Mouse (Mus musculus): ENCODE results near the gene Agrn. TPM values are rescaled to one million over a fixed set of nuclear protein-coding genes. Genes with fewer than 3 reads are reported as not detected.
"Not testable (repeated sequence)": the region's sequence is repeated elsewhere in the genome, so short reads cannot be mapped to it uniquely, and the experiment has no call there.

Gene Agrn
- polyA plus RNA-seq, 1 experiment: 50.8 TPM

DNA sequence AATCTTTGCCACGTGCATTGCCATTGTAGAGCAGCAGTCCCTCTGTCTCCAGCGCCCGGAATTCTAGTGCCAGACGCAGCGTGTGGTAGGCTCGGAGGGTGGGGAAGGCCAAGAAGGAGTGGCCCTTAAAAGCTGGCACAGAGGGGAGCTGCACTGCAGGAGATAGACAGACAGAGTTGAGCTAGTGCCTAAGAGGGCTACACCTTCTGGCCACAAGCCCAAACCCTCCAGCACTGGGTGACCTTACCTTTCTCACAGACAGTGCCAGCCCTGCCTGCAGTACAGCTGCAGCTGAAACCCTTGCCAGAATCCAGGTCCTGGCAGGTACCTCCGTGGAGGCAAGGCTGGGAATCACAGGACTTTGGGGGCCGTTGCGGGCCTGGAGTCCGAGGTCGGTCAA lies 25.5 kb downstream of the Agrn start:
- no peak for DNase-seq (ENCODE audit: low read depth, low spot score)
- 93% methylated on average over 11 of the region's 11 CpGs for WGBS

DNA sequence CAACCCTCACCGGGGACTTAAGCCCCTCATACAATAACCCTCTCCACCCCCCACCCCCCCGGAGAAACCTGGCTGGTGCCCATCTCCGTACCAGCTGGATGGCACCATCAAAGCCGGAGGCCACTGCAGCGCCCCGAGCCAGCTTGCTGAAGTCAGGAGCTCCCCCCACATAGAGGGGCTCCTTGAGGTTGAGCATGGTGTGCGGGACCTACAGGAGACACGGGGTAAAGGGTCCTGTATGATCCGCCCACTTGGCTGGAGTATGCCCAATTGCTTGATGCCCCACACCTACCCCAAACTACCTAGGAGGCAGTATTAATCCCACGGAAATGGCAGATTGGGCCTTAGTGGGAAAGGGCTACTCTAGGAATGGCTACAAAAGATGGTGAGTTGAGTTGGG lies 28.2 kb downstream of the Agrn start:
- DNase-seq (ENCODE audit: low read depth, low spot score): no peak
- WGBS: 96% methylated on average over 10 of the region's 10 CpGs

DNA sequence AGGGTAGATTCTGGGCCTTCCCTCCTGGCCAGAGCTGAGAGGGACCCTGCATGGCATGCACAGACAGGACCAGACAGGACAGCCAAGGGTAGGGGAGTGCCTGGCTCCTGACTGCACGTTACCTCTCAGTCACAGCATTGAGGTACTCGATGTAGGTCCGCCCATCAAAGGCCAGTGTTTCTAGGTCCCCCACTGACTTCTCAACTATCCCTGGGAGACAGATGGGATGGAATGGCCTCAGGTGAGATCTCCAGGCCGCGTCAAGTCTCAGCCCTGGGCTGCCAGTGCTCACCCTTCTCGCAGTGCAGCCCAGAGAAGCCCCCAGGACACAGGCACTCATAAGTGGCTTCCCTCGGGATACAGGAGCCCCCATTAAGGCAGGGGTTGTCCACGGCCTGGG lies 28.7 kb downstream of the Agrn start:
- 94% methylated on average over 8 of the region's 8 CpGs for WGBS
- no peak for DNase-seq (ENCODE audit: low read depth, low spot score)

DNA sequence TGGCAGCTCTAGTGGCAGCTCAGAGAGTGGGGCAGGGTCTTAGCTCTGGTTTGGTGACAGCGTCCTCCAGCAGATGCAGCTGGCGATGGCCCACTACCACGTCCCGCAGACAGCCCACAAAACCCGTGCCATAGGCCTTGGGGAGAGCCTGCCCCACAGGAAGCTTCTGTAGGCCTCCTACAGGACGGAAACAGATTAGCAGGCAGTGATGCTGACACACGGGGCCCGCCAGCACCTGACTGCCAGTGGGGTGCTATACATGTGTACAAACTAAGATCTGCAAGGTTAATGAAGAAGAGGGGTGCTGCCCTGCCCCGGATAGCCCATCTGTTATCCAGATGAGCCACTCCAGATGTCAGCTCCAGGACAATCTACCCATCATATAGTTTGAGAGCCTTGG lies 30.8 kb downstream of the Agrn start:
- no peak for DNase-seq (ENCODE audit: low read depth, low spot score)
- WGBS: 89% methylated on average over 9 of the region's 9 CpGs

DNA sequence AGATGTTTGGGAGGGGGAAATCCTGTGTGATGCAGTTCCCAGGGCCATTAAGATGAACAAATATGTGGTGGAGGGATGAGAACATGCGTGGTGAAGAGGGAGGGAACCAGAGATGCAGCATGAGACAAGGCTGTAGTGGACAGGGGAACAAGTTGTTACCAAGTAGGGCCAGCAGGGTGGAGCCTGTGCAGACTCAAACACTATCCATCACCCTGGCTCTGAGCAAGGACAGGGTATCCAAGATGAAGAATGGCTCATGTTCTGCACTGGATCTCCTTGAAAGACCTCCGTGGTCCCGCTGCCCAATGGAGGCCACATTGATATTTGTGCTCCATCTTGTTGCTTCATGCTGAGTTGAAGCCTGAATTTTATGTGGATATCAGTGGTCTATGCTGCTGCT lies 42.5 kb downstream of the Agrn start:
- WGBS: 91% methylated on average over 3 of the region's 3 CpGs
- no peak for DNase-seq (ENCODE audit: low read depth, low spot score)

DNA sequence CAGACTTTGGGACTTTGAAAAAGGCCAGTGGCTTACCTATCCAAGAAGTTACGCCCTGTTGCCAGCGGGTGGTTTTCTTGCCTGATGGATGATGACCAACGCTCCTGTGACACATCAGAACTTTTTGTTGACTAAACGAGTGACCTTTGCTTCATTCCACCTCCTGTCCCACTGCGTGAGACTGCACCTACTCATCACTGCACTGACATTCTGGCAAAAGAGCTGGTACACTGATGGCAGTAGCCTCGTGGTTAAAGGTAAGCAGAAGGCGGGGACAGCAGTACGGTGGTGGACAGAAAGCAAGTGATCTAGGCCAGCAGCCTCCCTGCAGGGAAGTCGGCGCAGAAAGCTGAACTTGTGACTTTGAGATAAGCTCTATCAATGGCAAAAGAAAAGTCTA lies 46.4 kb downstream of the Agrn start:
- DNase-seq (ENCODE audit: low read depth, low spot score): not testable (repeated sequence)
- WGBS: 61% methylated on average over 10 of the region's 10 CpGs

DNA sequence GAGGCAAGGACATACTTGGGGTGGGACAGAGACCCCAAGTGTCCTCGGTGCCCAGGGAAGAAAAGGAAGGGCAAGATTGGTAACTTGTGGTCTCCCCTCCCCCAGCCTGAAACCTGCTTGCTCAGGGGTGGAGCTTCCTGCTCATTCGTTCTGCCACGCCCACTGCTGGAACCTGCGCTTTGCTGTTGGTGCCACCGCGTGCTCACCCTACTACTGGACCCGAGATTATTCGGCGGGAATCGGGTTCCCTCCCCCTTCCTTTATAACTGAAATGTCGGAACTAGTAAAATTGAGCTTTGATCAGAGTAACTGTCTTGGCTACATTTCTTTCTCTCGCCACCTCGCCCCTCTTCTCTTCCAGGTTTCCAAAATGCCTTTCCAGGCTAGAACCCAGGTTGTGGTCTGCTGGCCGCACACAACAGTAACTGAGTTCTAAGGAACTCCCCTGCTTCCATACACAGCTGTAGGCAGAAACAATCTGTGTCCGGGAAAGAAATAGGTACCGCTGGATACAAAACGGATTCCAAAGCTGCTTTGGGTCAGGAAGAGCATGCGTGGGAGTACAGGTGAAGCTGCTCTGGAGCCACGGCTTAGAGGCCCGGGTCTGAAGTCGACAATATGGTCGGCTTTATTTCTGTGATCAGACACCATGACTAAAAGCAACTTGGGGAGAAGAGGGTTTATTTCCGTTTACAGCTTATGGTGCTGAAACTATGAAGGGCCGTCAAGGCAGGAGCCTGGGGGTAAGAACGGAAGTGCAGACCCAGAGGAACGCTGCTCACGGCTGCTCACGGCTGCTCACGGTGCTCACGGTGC lies 60.8 kb downstream of the Agrn start:
- no peak for DNase-seq (ENCODE audit: low read depth, low spot score)
- 92% methylated on average over 30 of the region's 30 CpGs for WGBS

DNA sequence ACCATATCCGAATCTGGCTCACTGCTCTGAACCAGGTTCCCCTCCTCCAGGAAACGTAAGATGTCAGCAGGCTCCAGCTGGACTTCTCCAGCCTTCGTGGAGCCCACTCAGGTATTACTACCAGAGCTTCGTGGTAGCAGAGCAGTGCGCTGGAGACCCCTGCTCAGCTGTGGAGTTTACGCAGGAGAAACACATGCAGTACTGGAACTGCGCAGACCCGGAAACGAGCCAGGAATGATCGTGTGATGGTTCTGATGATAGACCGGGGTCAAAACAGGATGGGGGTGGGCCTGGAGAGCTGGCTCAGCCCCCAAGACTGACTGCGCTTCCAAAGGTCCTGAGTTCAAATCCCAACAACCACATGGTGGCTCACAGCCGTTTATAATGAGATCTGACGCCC lies 61.5 kb downstream of the Agrn start:
- 92% methylated on average over 14 of the region's 14 CpGs for WGBS
- no peak for DNase-seq (ENCODE audit: low read depth, low spot score)

DNA sequence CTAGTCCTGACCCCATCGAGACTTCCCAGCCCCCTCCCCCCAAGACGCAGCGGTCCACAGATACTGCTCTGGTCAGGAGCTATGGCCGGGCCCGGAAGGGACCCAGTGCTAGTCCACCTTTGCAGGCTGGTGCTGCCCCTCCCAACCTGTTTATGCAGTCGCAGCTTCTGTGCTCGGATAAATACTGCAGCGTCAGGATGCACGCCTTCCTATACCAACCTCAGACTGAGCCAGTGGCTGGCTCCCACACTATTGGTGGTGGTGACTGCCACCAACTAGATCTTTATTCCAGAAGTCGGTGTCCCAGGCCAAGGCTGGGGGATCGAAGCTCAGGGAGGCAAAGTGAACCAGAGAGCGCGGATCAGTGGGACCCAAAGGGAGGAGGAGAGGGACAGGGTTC lies 62.2 kb downstream of the Agrn start:
- no peak for DNase-seq (ENCODE audit: low read depth, low spot score)
- 89% methylated on average over 13 of the region's 13 CpGs for WGBS

DNA sequence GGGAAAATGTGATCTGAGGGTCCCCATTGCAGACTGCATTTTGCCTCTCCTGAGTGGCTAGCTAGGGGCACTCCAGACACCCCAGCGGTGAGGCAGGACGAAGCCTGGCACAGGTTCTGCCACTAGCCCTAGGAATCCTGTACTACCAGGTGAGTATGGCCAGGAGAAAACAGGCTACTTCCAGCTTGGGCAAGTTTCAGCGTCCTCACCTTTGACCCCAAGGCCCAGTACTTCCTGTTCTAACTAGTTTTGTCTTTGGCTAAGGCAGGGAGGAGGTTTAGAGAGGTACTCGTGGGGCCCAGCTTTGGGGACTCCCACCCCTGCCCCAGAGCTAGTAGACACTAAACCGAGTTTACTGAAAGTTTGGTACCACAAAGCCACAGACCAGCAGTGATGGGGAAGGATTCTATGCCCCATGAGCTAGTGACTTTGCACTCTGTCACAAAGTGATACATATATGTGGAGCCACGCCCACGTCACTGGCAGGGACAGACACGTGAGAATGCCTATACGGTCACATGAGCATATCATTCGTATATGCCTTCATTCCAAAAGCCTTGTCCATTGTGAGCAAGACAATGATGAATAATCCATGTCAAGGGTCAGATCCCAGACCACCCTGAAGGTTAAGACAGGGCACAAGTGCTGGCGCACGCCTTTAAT lies 63.2 kb downstream of the Agrn start:
- no peak for DNase-seq (ENCODE audit: low read depth, low spot score)
- WGBS: 47% methylated on average over 12 of the region's 12 CpGs

DNA sequence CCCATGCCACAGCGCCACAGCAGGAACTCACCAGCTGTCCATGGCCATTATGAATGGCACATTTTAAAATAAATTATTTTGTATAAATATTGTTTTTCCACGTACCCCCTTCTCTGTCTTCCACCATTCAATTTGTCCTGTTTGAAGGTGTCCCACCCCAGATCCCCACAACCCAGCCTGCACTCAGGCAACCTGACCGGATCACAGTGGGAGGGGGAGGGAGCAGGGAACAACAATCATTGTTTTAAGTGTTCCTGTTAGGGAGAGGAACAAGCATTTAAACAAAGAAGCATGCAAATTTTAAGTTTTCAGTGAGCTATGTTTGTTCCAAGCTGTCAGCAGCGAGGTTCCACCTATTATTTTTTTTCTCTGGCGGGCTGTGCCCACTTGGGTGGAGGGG lies 64.0 kb downstream of the Agrn start:
- no peak for DNase-seq (ENCODE audit: low read depth, low spot score)
- 71% methylated on average over 5 of the region's 5 CpGs for WGBS

DNA sequence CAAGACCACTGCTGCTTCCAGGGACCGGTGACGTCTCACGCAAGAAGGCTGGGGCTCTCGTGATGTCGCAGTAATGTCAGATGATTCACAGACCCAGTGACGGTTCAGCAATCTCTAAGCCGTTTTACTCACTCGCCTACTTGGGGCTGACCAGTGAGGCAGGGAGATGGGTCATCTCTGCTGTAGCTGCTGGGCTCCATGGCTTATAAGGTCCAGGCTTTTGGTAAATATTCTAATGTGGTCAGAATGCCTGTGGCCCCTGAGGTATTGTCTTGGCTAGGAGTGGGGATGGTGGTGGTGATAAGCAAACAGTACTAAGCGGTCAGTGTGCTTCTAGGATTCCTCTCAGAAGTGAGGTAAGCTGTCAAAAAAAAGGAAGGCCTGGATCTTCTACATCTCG lies 66.3 kb downstream of the Agrn start:
- DNase-seq (ENCODE audit: low read depth, low spot score): no peak
- WGBS: 88% methylated on average over 10 of the region's 10 CpGs

DNA sequence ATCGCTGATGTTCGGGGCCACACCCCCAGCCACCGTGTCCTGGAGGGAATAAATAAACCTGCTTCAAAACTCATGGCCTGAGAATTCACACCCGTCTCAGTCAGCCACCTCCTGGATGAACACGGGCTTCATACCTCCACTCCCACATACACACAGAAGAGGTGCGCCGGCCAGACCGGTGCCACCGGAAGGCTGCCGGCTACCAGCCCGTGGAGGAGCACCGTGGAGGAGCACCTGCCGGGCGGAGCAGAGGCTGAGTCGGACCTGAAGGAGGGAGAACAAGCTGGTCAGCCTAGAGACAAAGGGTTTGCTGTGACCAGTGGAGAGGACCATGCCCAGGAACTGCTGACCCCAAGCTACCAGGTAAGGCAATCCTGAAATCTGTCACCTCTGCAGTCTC lies 66.9 kb downstream of the Agrn start, which contains the start of gene Rnf223:
TSS of gene Rnf223 (plus strand) at position 78 of the 400 bp plus-strand sequence.
- WGBS: 37% methylated on average over 15 of the region's 15 CpGs
- DNase-seq (ENCODE audit: low read depth, low spot score): no peak

DNA sequence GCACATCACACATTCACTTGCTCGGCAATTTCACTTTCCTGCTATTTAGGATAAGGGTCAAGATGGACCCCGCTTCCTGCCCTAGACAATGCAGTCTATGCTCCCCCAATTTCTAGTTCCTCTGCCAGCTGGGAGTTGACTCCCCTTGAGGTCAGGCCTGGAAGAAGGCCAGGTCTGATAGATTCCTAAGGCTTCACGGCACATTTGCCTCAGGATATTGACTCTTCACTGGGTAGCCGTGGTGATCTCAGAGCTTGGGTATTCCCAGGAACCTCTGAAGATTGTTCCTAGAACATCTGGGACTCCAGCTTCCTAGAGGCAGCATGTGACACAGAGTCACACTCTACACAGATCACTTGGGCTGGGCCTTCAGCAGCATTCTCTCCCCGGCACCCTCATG lies 68.5 kb downstream of the Agrn start:
- 72% methylated on average over 5 of the region's 5 CpGs for WGBS
- DNase-seq (ENCODE audit: low read depth, low spot score): no peak

DNA sequence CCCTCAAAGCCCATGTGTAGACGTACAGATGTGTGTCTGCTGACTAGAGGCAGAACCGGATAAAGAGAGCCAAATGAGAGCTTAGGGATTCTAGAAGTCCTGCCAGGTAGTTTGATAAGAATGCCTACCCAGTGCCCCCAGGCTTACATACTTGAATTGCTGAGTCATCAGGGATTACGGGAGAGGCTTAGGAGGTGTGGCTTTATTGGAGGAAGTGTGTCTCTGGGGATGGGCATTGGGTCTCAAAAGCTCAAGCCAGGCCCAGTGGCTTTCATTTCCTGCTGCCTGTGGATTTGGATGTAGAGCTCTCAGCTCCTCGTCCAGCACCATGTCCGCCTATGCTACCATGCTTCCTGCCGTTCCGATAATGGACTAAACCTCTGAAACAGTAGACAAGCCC lies 70.4 kb downstream of the Agrn start:
- DNase-seq (ENCODE audit: low read depth, low spot score): no peak
- 80% methylated on average over 7 of the region's 7 CpGs for WGBS

DNA sequence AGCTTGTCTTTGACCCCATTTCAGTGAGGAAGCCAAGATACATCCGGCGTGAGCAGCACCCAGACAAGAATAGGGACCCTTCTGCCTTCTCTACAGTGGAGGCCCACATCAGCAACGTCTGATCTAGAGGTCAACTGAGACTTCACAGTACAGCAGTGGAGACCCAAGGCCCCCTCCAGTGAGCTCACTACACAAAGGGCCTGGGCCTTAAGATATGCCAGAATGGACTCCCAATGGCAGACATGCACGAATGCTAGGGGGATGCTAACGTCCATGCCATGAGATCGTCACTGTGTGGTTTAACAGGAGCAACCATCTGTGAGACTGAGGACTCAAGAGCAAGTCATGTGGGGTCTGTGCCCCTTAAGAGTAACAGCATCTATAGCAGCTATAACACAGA lies 71.9 kb downstream of the Agrn start:
- DNase-seq (ENCODE audit: low read depth, low spot score): no peak
- WGBS: 96% methylated on average over 6 of the region's 6 CpGs

DNA sequence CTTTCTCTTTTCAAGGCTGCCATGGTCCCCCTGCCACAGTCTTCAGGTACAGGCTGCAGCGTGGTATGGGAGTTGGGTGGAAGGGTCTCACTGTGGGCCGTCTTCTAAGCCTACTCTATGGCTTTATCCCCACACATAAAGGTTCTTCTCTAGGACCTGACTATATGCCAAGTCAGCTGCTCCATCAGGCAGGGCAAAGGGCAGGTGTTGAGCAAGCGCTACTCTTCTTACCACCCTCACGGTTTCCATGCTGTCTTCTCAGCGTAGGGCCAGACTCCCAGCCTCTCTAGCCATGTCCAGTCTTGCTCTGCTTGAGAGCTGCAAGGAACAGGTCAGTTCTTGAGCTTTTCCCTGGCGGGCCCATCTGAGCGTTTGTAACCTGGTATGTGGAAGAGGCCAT lies 73.2 kb downstream of the Agrn start:
- DNase-seq (ENCODE audit: low read depth, low spot score): no peak
- WGBS: 86% methylated on average over 7 of the region's 7 CpGs
